Mouse (Mus musculus) neutrophil, adult 5-6 weeks (primary cell): ENCODE measurements around the gene Atpaf1. TPM values are rescaled to one million over a fixed set of nuclear protein-coding genes. Genes with fewer than 3 reads are reported as not detected.

Experiments
- total RNA-seq: library from RNA; stranded (forward); fragments of 200-1000 nt; gene quantifications from 2 replicates; pipeline ENCODE4 v1.2.3, GENCODE M21; 2017

Gene Atpaf1
- total RNA-seq, 1 experiment from 2014 or later = 9.1 TPM

Other genes starting within 250 kb of the Atpaf1 start
- not detected in 2 replicates for gene Cyp4a31, start 221.2 kb upstream of the Atpaf1 start, total RNA-seq
- not detected in 2 replicates for gene Cyp4a32, start 183.8 kb upstream of the Atpaf1 start, total RNA-seq
- not detected in 2 replicates for gene Cyp4b1, start 137.1 kb upstream of the Atpaf1 start, total RNA-seq
- gene Efcab14, start 47.1 kb upstream of the Atpaf1 start, total RNA-seq = 49.6 and 52.4 TPM in 2 replicates
- gene Tex38, start 3.8 kb upstream of the Atpaf1 start, total RNA-seq = 0.70 and 2.3 TPM in 2 replicates
- gene Mob3c, start 43.3 kb downstream of the Atpaf1 start, total RNA-seq = 16.5 and 20.5 TPM in 2 replicates
- 210 and 228 TPM in 2 replicates for gene Mknk1, start 54.4 kb downstream of the Atpaf1 start, total RNA-seq
- not detected in 2 replicates for gene Kncn, start 99.6 kb downstream of the Atpaf1 start, total RNA-seq
- 0.25 TPM in 1 of 2 replicates, not detected in the other for gene 6430628N08Rik, start 105.9 kb downstream of the Atpaf1 start, total RNA-seq
- gene Dmbx1, start 155.1 kb downstream of the Atpaf1 start, total RNA-seq = not detected in 2 replicates
- gene Faah, start 233.1 kb downstream of the Atpaf1 start, total RNA-seq = 14.7 and 15.8 TPM in 2 replicates